Mouse (Mus musculus) liver, adult 2 months (tissue): Measurements from ENCODE around the gene Lamtor4.

Source experiments
- CTCF ChIP-seq: fragments of 200-500 bp; IDR thresholded peaks from 2 replicates; pipeline ENCODE4 v1.5.1; 2011; ENCODE audit warnings: low read depth, low read length, control low read depth
- POLR2A ChIP-seq: fragments of 200-500 bp; IDR thresholded peaks from 2 replicates; pipeline ENCODE4 v1.6.1; 2011; ENCODE audit warnings: low read length, control low read depth; ENCODE audit not compliant: insufficient read depth; ENCODE audit errors: extremely low read depth

GRCm38 (mm10) chr5:138275216-138276050, 20.2 kb downstream of the Lamtor4 start:
- TF ChIP-seq CTCF = no peak
- TF ChIP-seq POLR2A = no peak
